16 mouse cellular contexts compared by ENCODE assay signal in genomic region chr6:116960641-116961040, GRCm38 (mm10).
"Had no signal": no experiment of that assay in that cellular context is flagged by ENCODE, and none has a peak within 500 bp of the region (broad histone marks: within the 10 kb centered on the region; RNA-seq: fewer than 3 reads in every experiment).

No protein-coding gene starts in this region.

- H3K36me3 ChIP-seq: liver, embryonic 13.5 days; midbrain, embryonic 12.5 days; midbrain, embryonic 15.5 days; neural tube, embryonic 12.5 days; neural tube, embryonic 15.5 days had no signal

- H3K4me3 ChIP-seq: layer of hippocampus, adult 2 months; liver, embryonic 13.5 days; midbrain, embryonic 12.5 days; midbrain, embryonic 15.5 days; neural tube, embryonic 12.5 days; neural tube, embryonic 15.5 days had no signal

- ATAC-seq: midbrain, embryonic 15.5 days had no signal

- H3K27me3 ChIP-seq: liver, embryonic 13.5 days; midbrain, embryonic 12.5 days; midbrain, embryonic 15.5 days; neural tube, embryonic 12.5 days; neural tube, embryonic 15.5 days had no signal

- H3K9ac ChIP-seq: liver, embryonic 13.5 days; midbrain, embryonic 12.5 days; midbrain, embryonic 15.5 days; neural tube, embryonic 12.5 days; neural tube, embryonic 15.5 days had no signal

- H3K4me1 ChIP-seq: liver, embryonic 13.5 days; midbrain, embryonic 12.5 days; midbrain, embryonic 15.5 days; neural tube, embryonic 12.5 days; neural tube, embryonic 15.5 days had no signal

- H3K27ac ChIP-seq: kidney, postnatal 0 days; layer of hippocampus, adult 2 months; liver, embryonic 13.5 days; macrophage; midbrain, embryonic 12.5 days; midbrain, embryonic 15.5 days; neural tube, embryonic 12.5 days; neural tube, embryonic 15.5 days had no signal

- H3K9me3 ChIP-seq: liver, embryonic 13.5 days; midbrain, embryonic 12.5 days; midbrain, embryonic 15.5 days; neural tube, embryonic 12.5 days; neural tube, embryonic 15.5 days had no signal

- DNase-seq: kidney, adult 2 months; kidney, postnatal 25 days; layer of hippocampus, adult 9-11 months; liver, embryonic 13.5 days; lung, adult 2 months; right cerebral cortex, adult 18-20 months; right cerebral cortex, postnatal 25 days; spleen, adult 18-20 months; thymus, postnatal 25 days had no signal

- H3K4me2 ChIP-seq: liver, embryonic 13.5 days; midbrain, embryonic 12.5 days; midbrain, embryonic 15.5 days; neural tube, embryonic 12.5 days; neural tube, embryonic 15.5 days had no signal
